Mouse (Mus musculus) left cerebral cortex, adult 2 months (tissue): ENCODE measurements around the gene Kif2b. TPM values are rescaled to one million over a fixed set of nuclear protein-coding genes. Genes with fewer than 3 reads are reported as not detected.

Experiments used
- DNase-seq, 2 experiments: peaks; one replicate each; pipeline ENCODE4 v3.0.0; 2021 to 2022; ENCODE audit warnings: low spot score in 2 of 2, mixed read lengths in 1 of 2; ENCODE audit errors: extremely low spot score in 1 of 2
- H3K27ac ChIP-seq: fragments of 200-600 bp; 2 replicates; pipeline ENCODE4 v1.8.1; 2022
- H3K4me3 ChIP-seq: fragments of 200-600 bp; 2 replicates; pipeline ENCODE4 v1.8.1; 2022
- CTCF ChIP-seq: fragments of 200-600 bp; IDR thresholded peaks from 2 replicates; pipeline ENCODE4 v1.8.1; 2022; ENCODE audit warnings: antibody characterized with exemption, mild to moderate bottlenecking, moderate library complexity
- intact Hi-C: fragments of 180-260 bp; cut with DNase I; formaldehyde crosslinking; loops from one replicate; pipeline ENCODE4 v1.15.1; 2025
- long read RNA-seq, 2 experiments: library from polyadenylated mRNA; stranded (forward); transcript quantifications; one replicate each; pipeline ENCODE4 v2.0.0; 2021; ENCODE audit warnings: borderline mapping rate in 2 of 2
- total RNA-seq, 2 experiments: library from RNA; stranded (reverse); gene quantifications; 2 replicates each; pipeline ENCODE4 v1.2.3; 2021

Gene Kif2b
- total RNA-seq = not detected
- long read RNA-seq, experiment 1 = 0 reads
- long read RNA-seq, experiment 2 = 0 reads

DNA sequence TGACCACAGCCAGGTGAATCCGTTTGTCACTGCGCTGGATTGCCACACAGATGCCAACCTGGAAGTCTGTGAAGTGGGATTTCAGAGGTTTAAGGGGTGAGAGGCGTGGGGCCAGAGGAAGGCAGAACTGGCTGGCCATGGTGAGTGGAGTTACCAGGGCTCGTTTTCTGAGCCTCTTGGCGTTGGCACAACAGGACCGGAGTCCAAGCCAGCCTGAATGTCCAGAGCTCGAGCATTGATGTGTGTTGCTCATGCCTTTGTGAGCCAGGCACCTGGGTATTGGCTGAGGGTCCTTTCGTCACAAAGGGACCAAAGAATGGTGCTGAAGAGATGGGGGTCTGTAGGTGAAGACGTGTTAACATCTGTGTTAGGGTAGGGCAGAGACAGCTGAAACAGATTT, at the start of gene Kif2b:
Kif2b (minus strand) TSS at position 242 of the 400 bp plus-strand sequence.
- intact Hi-C loops = no loop called here
- TF ChIP-seq CTCF = no peak
- H3K4me3 ChIP-seq = no peak within 1 kb of the TSS
- no peak for DNase-seq
- no peak within 1 kb of the TSS for H3K27ac ChIP-seq

- TF ChIP-seq CTCF = no peak
- DNase-seq = no peak
- intact Hi-C loops = no loop called here
- Histone ChIP-seq H3K27ac (no peak overlapping the region), H3K4me3 (no peak overlapping the region)
These were observed 15.7 kb upstream of the Kif2b start for GRCm38 (mm10) chr11:91593088-91593487.

DNA sequence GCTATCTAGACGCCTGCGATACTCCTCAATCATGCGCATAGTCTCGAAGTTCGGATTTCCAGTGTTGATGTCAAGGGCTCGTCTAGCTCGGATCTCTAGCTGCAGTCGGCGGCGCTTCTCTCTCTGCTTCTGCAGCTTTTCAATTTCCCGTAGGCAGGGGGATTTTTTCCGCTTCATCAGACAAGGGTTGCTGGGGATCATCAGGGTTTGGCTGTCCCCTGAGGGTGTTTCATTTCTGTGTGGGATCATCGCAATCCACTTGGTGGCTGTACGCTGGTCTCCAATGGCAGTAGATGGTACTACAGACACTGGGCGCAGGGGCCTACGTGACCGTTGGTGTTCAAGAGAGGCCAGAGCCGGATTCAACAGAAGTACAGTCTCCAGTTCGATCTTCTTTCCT, 502 bp downstream of the Kif2b start:
- intact Hi-C loops = no loop called here
- TF ChIP-seq CTCF = no peak
- no peak for DNase-seq
- no peak overlapping the region for H3K4me3 ChIP-seq
- no peak overlapping the region for H3K27ac ChIP-seq

GRCm38 (mm10) chr11:91575406-91575805, 2.0 kb downstream of the Kif2b start:
- TF ChIP-seq CTCF = no peak
- intact Hi-C loops = no loop called here
- no peak overlapping the region for H3K27ac ChIP-seq
- H3K4me3 ChIP-seq = no peak overlapping the region
- no peak for DNase-seq

GRCm38 (mm10) chr11:91574477-91574876, 2.9 kb downstream of the Kif2b start:
- H3K27ac ChIP-seq = no peak overlapping the region
- DNase-seq = no peak
- no peak for TF ChIP-seq CTCF
- H3K4me3 ChIP-seq = no peak overlapping the region
- intact Hi-C loops = no loop called here

GRCm38 (mm10) chr11:91530737-91531136, 46.6 kb downstream of the Kif2b start:
- Histone ChIP-seq H3K27ac (no peak overlapping the region), H3K4me3 (no peak overlapping the region)
- peak; percentile 7 to 10 for DNase-seq
- no peak for TF ChIP-seq CTCF
- intact Hi-C loops = no loop called here
